Mouse (Mus musculus) left cerebral cortex, adult 6 months (tissue): ENCODE measurements around the gene Eif4b. TPM values are rescaled to one million over a fixed set of nuclear protein-coding genes. Genes with fewer than 3 reads are reported as not detected.

ENCODE experiments used
- long read RNA-seq, 2 experiments: library from polyadenylated mRNA; unstranded; transcript quantifications; one replicate each; pipeline ENCODE4 v2.0.0; 2019 to 2020
- polyA plus RNA-seq: library from polyadenylated mRNA; unstranded; fragments of <200 nt; fragmentation: Nextera tagmentation; gene quantifications from 2 replicates; pipeline ENCODE4 v1.2.3, GENCODE M21; 2021

Eif4b gene
- polyA plus RNA-seq, result 63.4 and 70.1 TPM in 2 replicates
- long read RNA-seq, experiment 1, transcript Eif4b-201 (15 exons, 3,854 nt), result major isoform, 544 of 667 reads
- long read RNA-seq, experiment 1, partial matches to known transcripts, result 110 of 667 reads
- long read RNA-seq, experiment 1, other reads (novel, unspliced or antisense), result 13 of 667 reads
- long read RNA-seq, experiment 2, transcript Eif4b-201 (15 exons, 3,854 nt), result major isoform, 54 of 123 reads
- long read RNA-seq, experiment 2, partial matches to known transcripts, result 66 of 123 reads
- long read RNA-seq, experiment 2, other reads (novel, unspliced or antisense), result 3 of 123 reads

GRCm38 (mm10) chr15:102073559-102074069 lies at the start of gene Eif4b:
Gene Eif4b, plus strand, starts transcription at chr15:102073773.

GRCm38 (mm10) chr15:102028040-102028439 lies 45.5 kb upstream of the Eif4b start, which contains the start of gene Krt18:
Gene Krt18, plus strand, starts transcription at chr15:102028180.

GRCm38 (mm10) chr15:102100161-102100981 lies 26.8 kb downstream of the Eif4b start, which contains the start of gene Tns2:
Gene Tns2, plus strand, starts transcription at chr15:102100413.

GRCm38 (mm10) chr15:102136129-102136758 lies 62.7 kb downstream of the Eif4b start, which contains the start of gene Spryd3:
Gene Spryd3, minus strand, starts transcription at chr15:102136234.

GRCm38 (mm10) chr15:102144274-102144711 lies 70.7 kb downstream of the Eif4b start, which contains the start of gene Igfbp6:
Gene Igfbp6, plus strand, starts transcription at chr15:102144362.

Other genes with a start within 250 kb of the Eif4b start
- gene Krt1, start 223.0 kb upstream of the Eif4b start, polyA plus RNA-seq, result 1.9 and 3.6 TPM in 2 replicates
- 2.5 and 3.3 TPM in 2 replicates for gene Krt77, start 204.1 kb upstream of the Eif4b start, polyA plus RNA-seq
- gene Krt76, start 180.9 kb upstream of the Eif4b start, polyA plus RNA-seq, result not detected in 2 replicates
- gene Krt4, start 149.0 kb upstream of the Eif4b start, polyA plus RNA-seq, result not detected in 2 replicates
- 0.12 TPM in 1 of 2 replicates, not detected in the other for gene Krt79, start 133.4 kb upstream of the Eif4b start, polyA plus RNA-seq
- gene Krt78, start 119.5 kb upstream of the Eif4b start, polyA plus RNA-seq, result not detected in 2 replicates
- gene Krt8, start 69.3 kb upstream of the Eif4b start, polyA plus RNA-seq, result 0.09 and 0.16 TPM in 2 replicates
- gene Krt18, start 45.6 kb upstream of the Eif4b start, polyA plus RNA-seq, result 0.41 and 1.1 TPM in 2 replicates
- gene Tns2, start 26.6 kb downstream of the Eif4b start, polyA plus RNA-seq, result 4.7 and 7.1 TPM in 2 replicates
- gene Spryd3, start 62.5 kb downstream of the Eif4b start, polyA plus RNA-seq, result 30.7 and 78.8 TPM in 2 replicates
- 189 and 214 TPM in 2 replicates for gene Igfbp6, start 70.6 kb downstream of the Eif4b start, polyA plus RNA-seq
- gene Soat2, start 76.8 kb downstream of the Eif4b start, polyA plus RNA-seq, result 0.05 and 0.12 TPM in 2 replicates
- gene Zfp740, start 129.5 kb downstream of the Eif4b start, polyA plus RNA-seq, result 5.6 and 12.1 TPM in 2 replicates
- 17.3 and 23.7 TPM in 2 replicates for gene Csad, start 131.0 kb downstream of the Eif4b start, polyA plus RNA-seq
- gene Itgb7, start 158.2 kb downstream of the Eif4b start, polyA plus RNA-seq, result 0.84 and 1.1 TPM in 2 replicates
- 1.8 and 2.6 TPM in 2 replicates for gene Rarg, start 183.7 kb downstream of the Eif4b start, polyA plus RNA-seq
- not detected in 2 replicates for gene Gm9918, start 196.8 kb downstream of the Eif4b start, polyA plus RNA-seq
- 27.4 and 84.9 TPM in 2 replicates for gene Mfsd5, start 205.7 kb downstream of the Eif4b start, polyA plus RNA-seq
- 0.29 and 1.3 TPM in 2 replicates for gene Espl1, start 222.5 kb downstream of the Eif4b start, polyA plus RNA-seq